Mouse (Mus musculus): ENCODE results near the gene Ifna12. TPM values are rescaled to one million over a fixed set of nuclear protein-coding genes. Genes with fewer than 3 reads are reported as not detected.

The Ifna12 gene
- total RNA-seq (2023), result not detected

DNA sequence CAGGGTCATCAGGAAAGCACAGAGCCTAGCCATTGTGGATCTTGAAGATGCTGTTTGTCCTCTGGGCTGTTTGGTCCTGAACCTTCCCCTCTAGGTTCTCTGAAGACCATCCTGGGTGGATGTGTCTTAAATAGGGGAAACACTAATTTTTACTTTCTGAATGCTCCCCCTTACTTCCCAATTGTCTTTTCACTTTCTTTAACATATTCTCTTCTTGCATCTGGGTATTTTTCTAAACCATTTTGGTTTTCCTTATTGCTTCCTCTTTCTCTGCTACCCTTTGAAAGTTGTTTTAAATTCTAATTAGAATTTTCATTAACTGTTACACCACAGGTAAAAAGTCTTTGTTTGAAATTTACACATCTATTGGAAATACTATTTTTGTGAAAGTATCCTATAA is at the start of gene Ifna12:
Ifna12 (minus strand) TSS at position 101 of the 400 bp plus-strand sequence.

DNA sequence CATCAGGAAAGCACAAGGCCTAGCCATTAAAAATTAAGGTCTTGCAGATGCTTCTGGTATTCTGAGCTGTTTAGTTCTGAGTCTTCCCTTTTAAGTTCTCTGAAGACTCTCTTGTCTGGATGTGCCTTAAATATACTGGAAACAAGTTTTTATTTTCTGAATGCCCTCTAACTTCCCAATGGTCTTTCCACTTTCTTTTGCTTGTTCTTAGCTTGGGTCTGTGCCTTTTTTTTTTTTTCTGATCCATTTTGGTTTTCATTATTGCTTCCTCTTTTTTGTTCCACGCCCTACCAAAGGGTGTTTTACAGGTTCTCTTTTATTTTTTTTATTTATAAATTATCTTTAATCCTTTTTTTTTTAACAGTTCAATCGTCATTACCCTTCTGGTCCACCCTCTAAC is 41.2 kb upstream of the Ifna12 start, which contains the start of gene Ifna13:
Ifna13 (minus strand) TSS at position 101 of the 400 bp plus-strand sequence.

DNA sequence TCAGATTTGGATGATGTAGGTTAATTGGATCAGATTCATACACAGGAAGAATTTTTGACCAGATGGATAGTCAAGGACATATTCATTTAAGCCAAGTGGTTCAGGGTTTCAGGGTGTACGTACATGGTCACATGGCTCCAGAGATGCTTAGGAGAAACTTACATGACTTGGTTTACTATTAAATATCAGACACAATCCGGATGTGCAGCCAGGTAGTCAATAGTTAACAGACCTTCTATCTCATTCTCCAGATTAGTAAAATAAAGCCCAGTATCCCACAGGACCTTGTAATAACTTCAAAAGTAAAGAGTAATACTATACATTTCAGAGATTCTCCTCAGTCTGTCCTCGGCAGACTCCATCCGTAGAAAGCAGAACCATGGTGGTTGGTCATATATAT is 31.1 kb upstream of the Ifna12 start, which contains the start of gene C87499:
C87499 (minus strand) TSS at position 101 of the 400 bp plus-strand sequence.

DNA sequence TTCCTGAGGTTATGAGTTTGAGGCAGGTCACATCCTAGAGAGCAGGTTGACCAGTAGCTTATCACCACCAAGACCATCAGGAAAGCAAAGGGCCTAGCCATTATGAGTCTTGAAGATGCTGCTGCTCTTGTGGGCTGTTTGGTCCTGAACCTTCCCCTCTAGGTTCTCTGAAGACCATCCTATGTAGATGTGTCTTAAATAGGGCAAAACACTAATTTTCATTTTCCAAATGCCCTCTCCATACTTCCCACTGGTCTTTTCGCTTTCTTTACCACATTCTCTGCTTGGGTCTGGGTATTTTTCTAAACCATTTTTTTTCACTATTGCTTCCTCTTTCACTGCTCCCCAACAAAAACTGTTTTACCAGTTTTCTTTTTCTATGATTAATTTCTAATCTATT is 10.9 kb downstream of the Ifna12 start, which contains the start of gene Ifna9:
Ifna9 (minus strand) TSS at position 101 of the 400 bp plus-strand sequence.

DNA sequence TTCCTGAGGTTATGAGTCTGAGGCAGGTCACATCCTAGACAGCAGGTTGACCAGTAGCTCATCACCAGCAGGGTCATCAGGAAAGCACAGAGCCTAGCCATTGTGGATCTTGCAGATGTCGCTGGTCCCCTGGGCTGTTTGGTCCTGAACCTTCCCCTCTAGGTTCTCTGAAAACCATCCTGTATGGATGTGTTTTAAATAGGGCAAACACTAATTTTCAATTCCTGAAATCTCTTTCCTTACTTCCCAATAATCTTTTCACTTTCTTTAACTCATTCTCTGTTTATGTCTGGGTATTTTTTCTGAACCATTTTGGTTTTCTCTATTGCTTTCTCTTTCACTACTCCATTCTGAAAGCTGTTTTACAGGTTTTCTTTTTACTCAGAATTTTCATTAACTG is 31.5 kb downstream of the Ifna12 start, which contains the start of gene Ifna14:
Ifna14 (minus strand) TSS at position 101 of the 400 bp plus-strand sequence.

DNA sequence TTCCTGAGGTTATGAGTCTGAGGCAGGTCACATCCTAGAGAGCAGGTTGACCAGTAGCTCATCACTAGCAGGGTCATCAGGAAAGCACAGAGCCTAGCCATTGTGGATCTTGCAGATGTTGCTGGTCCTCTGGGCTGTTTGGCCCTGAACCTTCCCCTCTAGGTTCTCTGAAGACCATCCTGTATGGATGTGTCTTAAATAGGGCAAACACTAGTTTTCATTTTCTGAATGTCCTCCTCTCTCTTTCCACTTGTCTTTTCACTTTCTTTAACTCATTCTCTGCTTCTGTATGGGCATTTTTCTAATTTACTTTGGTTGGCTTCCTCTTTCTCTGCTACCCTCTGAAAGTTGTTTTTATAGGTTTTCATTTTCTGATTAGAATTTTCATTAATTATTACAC is 45.0 kb downstream of the Ifna12 start, which contains the start of gene Ifna15:
Ifna15 (minus strand) TSS at position 101 of the 400 bp plus-strand sequence.

Other genes with a start within 250 kb of the Ifna12 start
- gene Hacd4, start 164.4 kb downstream of the Ifna12 start, total RNA-seq (2023), result 1.2 TPM
- not detected for gene Ifnb1, start 80.6 kb downstream of the Ifna12 start, total RNA-seq (2023)
- not detected for gene Ifna15, start 45.1 kb downstream of the Ifna12 start, total RNA-seq (2023)
- not detected for gene Ifna14, start 31.6 kb downstream of the Ifna12 start, total RNA-seq (2023)
- not detected for gene Ifna9, start 11.0 kb downstream of the Ifna12 start, total RNA-seq (2023)
- gene C87499, start 31.0 kb upstream of the Ifna12 start, total RNA-seq (2023), result not detected
- not detected for gene Ifna13, start 41.1 kb upstream of the Ifna12 start, total RNA-seq (2023)
- not detected for gene Ifna16, start 73.5 kb upstream of the Ifna12 start, total RNA-seq (2023)
- not detected for gene Ifna2, start 80.5 kb upstream of the Ifna12 start, total RNA-seq (2023)
- gene Ifnab, start 88.0 kb upstream of the Ifna12 start, total RNA-seq (2023), result not detected
- gene Gm26566, start 118.4 kb upstream of the Ifna12 start, total RNA-seq (2023), result 1.9 TPM
- gene Klhl9, start 119.1 kb upstream of the Ifna12 start, total RNA-seq (2023), result 51.2 TPM
- not detected for gene Gm13271, start 151.5 kb upstream of the Ifna12 start, total RNA-seq (2023)
- not detected for gene Gm13283, start 156.7 kb upstream of the Ifna12 start, total RNA-seq (2023)
- gene Gm13290, start 170.5 kb upstream of the Ifna12 start, total RNA-seq (2023), result not detected
- gene Gm13289, start 173.5 kb upstream of the Ifna12 start, total RNA-seq (2023), result not detected
- not detected for gene Gm13272, start 176.5 kb upstream of the Ifna12 start, total RNA-seq (2023)
- gene Ifnz, start 178.8 kb upstream of the Ifna12 start, total RNA-seq (2023), result not detected
- not detected for gene Gm13276, start 182.3 kb upstream of the Ifna12 start, total RNA-seq (2023)
- not detected for gene Gm13277, start 185.3 kb upstream of the Ifna12 start, total RNA-seq (2023)
- not detected for gene Gm13278, start 188.2 kb upstream of the Ifna12 start, total RNA-seq (2023)
- gene Gm13275, start 191.1 kb upstream of the Ifna12 start, total RNA-seq (2023), result not detected
- gene Gm13279, start 194.0 kb upstream of the Ifna12 start, total RNA-seq (2023), result not detected
- gene Gm13285, start 196.3 kb upstream of the Ifna12 start, total RNA-seq (2023), result not detected
- gene Gm13287, start 199.9 kb upstream of the Ifna12 start, total RNA-seq (2023), result not detected
- gene Gm13288, start 202.2 kb upstream of the Ifna12 start, total RNA-seq (2023), result 0.38 TPM
- not detected for gene Ifna7, start 212.9 kb upstream of the Ifna12 start, total RNA-seq (2023)
- not detected for gene Ifna11, start 216.6 kb upstream of the Ifna12 start, total RNA-seq (2023)
- gene Ifna6, start 224.0 kb upstream of the Ifna12 start, total RNA-seq (2023), result not detected
- gene Ifna5, start 232.1 kb upstream of the Ifna12 start, total RNA-seq (2023), result not detected
- gene Ifna4, start 238.5 kb upstream of the Ifna12 start, total RNA-seq (2023), result not detected
- gene Ifna1, start 246.7 kb upstream of the Ifna12 start, total RNA-seq (2023), result not detected

Data from CD4-positive naive resting alpha-beta T cell, adult 57 days (primary cell).